Mouse (Mus musculus) hindbrain, embryonic 12.5 days (tissue): ENCODE results near the gene Calm4. TPM values are rescaled to one million over a fixed set of nuclear protein-coding genes. Genes with fewer than 3 reads are reported as not detected.

Experiments used
- ATAC-seq: fragments of 200-750 bp; cut with Nextera tagmentation; 2 replicates; pipeline ENCODE4 v1.8.0; 2017; ENCODE audit warnings: moderate TSS enrichment; ENCODE audit not compliant: low FRiP score
- H3K27ac ChIP-seq: fragments of 300-500 bp; sonication (generic); 2 replicates; pipeline ENCODE4 v1.5.1; 2016; ENCODE audit warnings: mild to moderate bottlenecking
- H3K27me3 ChIP-seq: fragments of 300-500 bp; sonication (generic); 2 replicates; pipeline ENCODE4 v1.6.1; 2016; ENCODE audit warnings: mild to moderate bottlenecking
- H3K36me3 ChIP-seq: fragments of 300-500 bp; sonication (generic); 2 replicates; pipeline ENCODE4 v1.6.1; 2016; ENCODE audit warnings: mild to moderate bottlenecking
- H3K4me1 ChIP-seq: fragments of 300-500 bp; sonication (generic); 2 replicates; pipeline ENCODE4 v1.6.1; 2016
- H3K4me2 ChIP-seq: fragments of 300-500 bp; sonication (generic); replicated peaks from 2 replicates; pipeline ENCODE4 v1.6.1; 2016; ENCODE audit warnings: mild to moderate bottlenecking
- H3K4me3 ChIP-seq: fragments of 300-500 bp; sonication (generic); 2 replicates; pipeline ENCODE4 v1.5.1; 2016; ENCODE audit warnings: mild to moderate bottlenecking
- H3K9ac ChIP-seq: fragments of 300-500 bp; sonication (generic); 2 replicates; pipeline ENCODE4 v1.6.1; 2016; ENCODE audit warnings: mild to moderate bottlenecking, moderate library complexity
- H3K9me3 ChIP-seq: fragments of 300-500 bp; sonication (generic); replicated peaks from 2 replicates; pipeline ENCODE4 v1.6.1; 2016; ENCODE audit warnings: mild to moderate bottlenecking
- WGBS: fragments of 180-500 bp; shearing (Covaris S2); methylation state at CpG from one replicate; pipeline ENCODE4 v1.1.7; 2016; 5-methylcytosine and 5-hydroxymethylcytosine counted together
- polyA plus RNA-seq: library from polyadenylated mRNA; unstranded; fragments of >200 nt; fragmentation: Nextera tagmentation; extraction: Ambion mirVana; gene quantifications from 2 replicates; pipeline ENCODE4 v1.2.1, GENCODE M21; 2016

The Calm4 gene
- polyA plus RNA-seq, 1 experiment from 2014 or later: not detected

DNA sequence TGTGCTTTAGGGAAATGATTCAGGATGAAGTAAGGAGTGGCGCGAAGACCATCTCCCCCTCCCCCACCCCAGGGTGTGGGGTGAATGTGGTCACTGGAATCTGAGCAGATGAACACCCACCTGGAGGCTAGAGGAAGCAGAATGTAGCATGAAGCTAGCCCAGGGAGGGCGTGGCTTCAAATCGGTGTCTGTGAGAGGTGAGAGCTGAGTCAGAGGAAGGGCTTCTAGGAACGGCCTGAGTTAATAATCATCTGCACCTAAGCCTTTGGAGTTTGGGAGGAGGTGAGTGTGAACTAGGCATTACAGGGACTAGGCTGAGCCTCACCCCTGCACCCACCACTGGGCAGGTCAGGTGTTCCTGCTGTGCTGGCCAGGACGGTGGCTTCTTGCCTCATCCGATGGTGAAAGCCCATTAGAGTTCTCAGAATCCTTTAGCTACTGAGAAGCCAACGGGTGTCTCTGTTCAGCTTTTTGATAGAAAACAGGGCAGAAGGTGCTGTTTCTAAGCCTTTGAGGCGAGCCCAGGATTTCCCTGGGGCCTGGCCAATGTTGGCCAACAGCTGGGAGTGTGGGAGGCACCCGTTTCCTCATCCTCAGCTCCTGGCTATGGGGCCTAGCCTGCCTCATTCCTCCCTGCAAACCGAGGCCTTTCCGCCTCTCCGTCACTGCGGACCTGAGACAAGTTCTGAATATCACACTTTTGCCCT is 28.2 kb downstream of the Calm4 start:
- H3K27me3 ChIP-seq: no peaks in the 10 kb centered on the region
- no peak overlapping the region for H3K27ac ChIP-seq
- H3K4me1 ChIP-seq: no peaks in the 10 kb centered on the region
- H3K9me3 ChIP-seq: no peaks in the 10 kb centered on the region
- H3K4me3 ChIP-seq: no peak overlapping the region
- ATAC-seq: no peak
- no peak overlapping the region for H3K9ac ChIP-seq
- no peak overlapping the region for H3K4me2 ChIP-seq
- H3K36me3 ChIP-seq: no peaks in the 10 kb centered on the region
- 84% methylated on average over 14 of the region's 14 CpGs for WGBS

DNA sequence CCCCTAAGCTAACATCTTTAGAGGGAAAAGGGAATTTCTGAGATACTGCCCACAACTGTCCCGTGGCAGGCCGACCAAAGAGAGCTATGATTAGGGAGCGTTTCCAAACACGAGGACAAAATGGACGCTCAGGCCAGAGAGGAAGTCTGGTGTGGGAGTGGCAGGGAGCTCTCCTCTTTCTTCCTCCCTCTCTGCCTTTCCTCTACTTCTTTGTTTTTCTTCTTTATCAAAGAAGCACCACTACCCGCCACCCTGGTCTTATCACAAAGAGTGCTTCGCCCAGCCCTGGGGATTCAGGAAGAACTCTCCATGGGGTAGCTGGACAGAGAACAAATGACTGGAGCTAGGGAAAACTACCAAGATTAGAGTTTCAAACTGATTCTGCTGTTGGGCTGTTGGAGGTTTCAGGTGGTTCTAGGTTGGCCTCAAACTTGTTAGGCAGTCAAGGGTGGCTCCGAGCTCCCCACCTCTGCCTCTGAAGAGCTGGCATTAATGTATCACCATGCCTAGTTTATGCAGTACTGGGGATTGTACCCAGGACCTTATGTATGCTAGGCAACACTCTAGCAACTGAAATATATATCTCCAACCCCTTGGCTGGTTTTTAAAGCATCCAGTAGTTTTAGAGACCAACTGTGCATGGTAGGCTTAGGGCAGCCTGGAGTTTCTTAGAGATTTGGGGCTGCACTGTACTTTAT is 28.9 kb downstream of the Calm4 start:
- Histone ChIP-seq H3K27me3 (no peaks in the 10 kb centered on the region), H3K36me3 (no peaks in the 10 kb centered on the region), H3K4me2 (no peak overlapping the region), H3K4me1 (no peaks in the 10 kb centered on the region), H3K9me3 (no peaks in the 10 kb centered on the region), H3K4me3 (no peak overlapping the region), H3K9ac (no peak overlapping the region), H3K27ac (no peak overlapping the region)
- no peak for ATAC-seq
- WGBS: 77% methylated on average over 8 of the region's 8 CpGs

DNA sequence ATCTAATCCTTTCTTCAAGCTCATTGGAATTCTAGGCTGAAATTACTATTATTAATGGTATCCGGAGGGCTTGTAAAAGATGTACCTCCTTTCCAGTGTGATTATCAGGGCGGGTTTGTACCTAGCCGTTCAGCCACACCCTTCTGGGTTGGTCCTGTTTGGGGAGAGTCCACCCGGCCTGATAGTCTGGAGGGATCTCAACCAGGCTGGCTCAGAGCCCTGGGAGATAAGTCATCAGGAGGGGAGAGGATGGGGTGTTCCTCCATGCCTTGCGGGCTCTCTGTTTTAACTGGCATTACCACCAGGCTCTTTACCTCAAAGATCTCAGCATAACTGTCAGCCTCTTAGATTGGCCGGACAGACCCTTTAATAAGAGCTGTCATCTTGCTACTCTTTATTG is 29.6 kb downstream of the Calm4 start:
- no peak overlapping the region for H3K4me2 ChIP-seq
- H3K27ac ChIP-seq: no peak overlapping the region
- H3K27me3 ChIP-seq: no peaks in the 10 kb centered on the region
- no peak overlapping the region for H3K9ac ChIP-seq
- H3K4me3 ChIP-seq: no peak overlapping the region
- 87% methylated on average over 6 of the region's 6 CpGs for WGBS
- H3K36me3 ChIP-seq: no peaks in the 10 kb centered on the region
- no peaks in the 10 kb centered on the region for H3K4me1 ChIP-seq
- no peak for ATAC-seq
- no peaks in the 10 kb centered on the region for H3K9me3 ChIP-seq

DNA sequence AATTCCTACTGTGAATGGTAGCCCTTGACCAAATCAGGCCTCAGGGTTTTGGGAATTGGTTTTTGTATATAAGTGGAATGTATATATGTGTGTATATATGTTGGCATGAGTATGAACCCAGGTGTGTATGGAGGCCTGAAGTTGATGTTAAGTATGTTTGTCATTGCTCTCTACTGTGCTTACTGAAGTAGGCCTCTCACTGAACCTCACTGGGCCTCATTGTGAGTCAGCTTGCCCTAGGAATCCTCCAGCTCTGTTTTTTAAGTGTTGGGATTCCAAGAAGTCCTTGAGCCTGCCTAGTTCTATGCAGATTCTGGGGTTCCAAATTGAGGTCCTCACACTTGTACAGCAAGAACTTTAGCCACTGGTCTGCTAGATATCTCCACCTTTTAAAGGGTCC is 32.3 kb downstream of the Calm4 start:
- H3K36me3 ChIP-seq: no peaks in the 10 kb centered on the region
- no peak for ATAC-seq
- no peak overlapping the region for H3K4me3 ChIP-seq
- no peaks in the 10 kb centered on the region for H3K9me3 ChIP-seq
- no peak overlapping the region for H3K9ac ChIP-seq
- no peaks in the 10 kb centered on the region for H3K4me1 ChIP-seq
- no peak overlapping the region for H3K27ac ChIP-seq
- H3K4me2 ChIP-seq: no peak overlapping the region
- H3K27me3 ChIP-seq: no peaks in the 10 kb centered on the region

DNA sequence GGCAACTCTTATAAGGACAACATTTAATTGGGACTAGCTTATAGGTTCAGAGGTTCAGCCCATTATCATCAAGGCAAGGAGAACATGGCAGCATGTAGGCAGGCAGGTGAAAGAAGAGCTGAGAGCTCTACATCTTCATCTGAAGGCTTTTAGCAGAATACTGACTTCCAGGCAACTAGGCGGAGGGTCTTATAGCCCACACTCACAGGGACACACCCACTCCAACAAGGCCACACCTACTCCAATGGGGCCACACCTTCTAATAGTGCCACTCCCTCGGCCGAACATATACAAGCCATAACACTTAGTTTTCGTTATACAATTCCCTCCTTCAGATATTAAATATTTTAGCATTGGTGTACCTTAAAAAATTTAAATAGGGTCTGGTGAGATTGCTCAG is 35.3 kb downstream of the Calm4 start:
- no peaks in the 10 kb centered on the region for H3K9me3 ChIP-seq
- no peak overlapping the region for H3K4me2 ChIP-seq
- no peak overlapping the region for H3K27ac ChIP-seq
- no peak overlapping the region for H3K9ac ChIP-seq
- H3K36me3 ChIP-seq: no peaks in the 10 kb centered on the region
- no peak overlapping the region for H3K4me3 ChIP-seq
- no peak for ATAC-seq
- H3K4me1 ChIP-seq: no peaks in the 10 kb centered on the region
- H3K27me3 ChIP-seq: no peaks in the 10 kb centered on the region
- WGBS: 95% methylated on average over 4 of the region's 4 CpGs

DNA sequence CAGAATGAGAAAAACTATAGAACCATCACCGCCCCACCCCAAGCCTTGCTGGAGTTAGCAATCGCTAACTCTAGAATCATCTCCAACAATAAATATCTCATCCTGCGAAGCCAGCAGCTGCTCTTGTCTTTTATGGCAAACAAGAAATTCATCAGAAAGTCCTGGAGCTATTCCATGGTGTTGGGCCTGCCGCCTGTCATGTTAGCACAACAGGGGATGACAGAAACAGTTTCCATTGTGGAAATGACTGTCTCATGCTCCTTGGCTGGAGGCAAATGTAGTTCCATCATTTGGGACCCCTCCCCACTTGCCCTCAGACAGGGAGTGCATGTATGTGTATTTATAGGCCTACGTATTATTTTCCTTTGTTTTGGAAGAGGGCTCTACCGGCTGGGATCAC is 38.9 kb downstream of the Calm4 start:
- peaks cover 3% of the 10 kb centered on the region for H3K36me3 ChIP-seq
- ATAC-seq: no peak
- no peaks in the 10 kb centered on the region for H3K4me1 ChIP-seq
- no peak overlapping the region for H3K27ac ChIP-seq
- H3K4me2 ChIP-seq: no peak overlapping the region
- no peak overlapping the region for H3K9ac ChIP-seq
- no peak overlapping the region for H3K4me3 ChIP-seq
- no peaks in the 10 kb centered on the region for H3K27me3 ChIP-seq
- WGBS: 79% methylated on average over 6 of the region's 6 CpGs
- H3K9me3 ChIP-seq: no peaks in the 10 kb centered on the region

DNA sequence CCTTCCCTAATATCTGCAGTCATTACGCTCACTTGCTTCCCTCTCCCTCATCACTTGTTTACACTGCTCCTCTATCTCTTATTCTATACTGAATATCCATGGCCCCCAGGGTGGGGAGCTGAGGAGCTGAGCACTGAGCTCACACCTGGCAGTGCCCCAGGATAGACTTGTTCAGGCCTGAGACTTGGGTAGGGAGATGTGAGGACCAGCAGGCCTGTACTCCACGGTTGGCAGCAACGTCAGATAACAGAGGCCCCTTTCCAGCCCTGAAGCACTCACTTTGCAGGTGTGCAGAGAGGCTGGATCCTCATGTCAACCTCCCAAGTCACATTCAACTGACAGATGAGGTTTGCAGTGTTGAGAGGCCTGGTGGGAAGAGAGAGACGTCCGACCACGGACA is 39.6 kb downstream of the Calm4 start:
- whole genome bisulfite sequencing: 63% methylated on average over 6 of the region's 6 CpGs
- H3K9ac ChIP-seq: no peak overlapping the region
- H3K4me2 ChIP-seq: no peak overlapping the region
- H3K27ac ChIP-seq: no peak overlapping the region
- no peaks in the 10 kb centered on the region for H3K4me1 ChIP-seq
- ATAC-seq: no peak
- no peaks in the 10 kb centered on the region for H3K27me3 ChIP-seq
- no peaks in the 10 kb centered on the region for H3K9me3 ChIP-seq
- H3K4me3 ChIP-seq: no peak overlapping the region
- H3K36me3 ChIP-seq: peaks cover 11% of the 10 kb centered on the region

DNA sequence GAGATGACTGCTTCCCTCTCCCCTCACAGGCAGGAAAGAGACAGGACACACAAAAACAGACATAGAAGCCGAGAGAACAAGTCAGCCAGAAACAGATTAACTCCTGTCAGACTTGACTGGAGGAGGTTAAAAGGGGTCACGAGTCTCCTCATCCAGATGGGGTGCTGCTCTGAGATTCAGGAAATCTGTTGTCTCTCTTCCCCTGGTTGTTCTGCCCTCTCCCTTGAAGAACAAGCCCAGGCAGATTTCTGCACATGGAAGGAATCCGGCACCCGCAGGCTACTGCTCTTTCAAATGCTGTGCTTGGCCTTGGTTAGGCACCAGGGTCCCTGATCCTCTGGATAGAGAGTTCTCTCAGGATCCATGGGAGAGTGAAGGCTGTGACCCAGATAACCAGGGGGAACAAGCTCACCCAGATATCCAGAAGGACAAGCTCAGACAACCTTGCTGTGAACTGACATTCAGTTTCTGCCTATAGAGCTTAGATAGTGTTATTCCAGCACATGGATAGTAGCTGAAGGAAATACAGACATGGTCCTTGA is 40.2 kb downstream of the Calm4 start:
- ATAC-seq: no peak
- H3K9me3 ChIP-seq: no peaks in the 10 kb centered on the region
- no peak overlapping the region for H3K4me3 ChIP-seq
- no peaks in the 10 kb centered on the region for H3K27me3 ChIP-seq
- no peak overlapping the region for H3K4me2 ChIP-seq
- H3K4me1 ChIP-seq: no peaks in the 10 kb centered on the region
- H3K9ac ChIP-seq: no peak overlapping the region
- H3K27ac ChIP-seq: no peak overlapping the region
- 48% methylated on average over 4 of the region's 4 CpGs for WGBS
- H3K36me3 ChIP-seq: peaks cover 12% of the 10 kb centered on the region

DNA sequence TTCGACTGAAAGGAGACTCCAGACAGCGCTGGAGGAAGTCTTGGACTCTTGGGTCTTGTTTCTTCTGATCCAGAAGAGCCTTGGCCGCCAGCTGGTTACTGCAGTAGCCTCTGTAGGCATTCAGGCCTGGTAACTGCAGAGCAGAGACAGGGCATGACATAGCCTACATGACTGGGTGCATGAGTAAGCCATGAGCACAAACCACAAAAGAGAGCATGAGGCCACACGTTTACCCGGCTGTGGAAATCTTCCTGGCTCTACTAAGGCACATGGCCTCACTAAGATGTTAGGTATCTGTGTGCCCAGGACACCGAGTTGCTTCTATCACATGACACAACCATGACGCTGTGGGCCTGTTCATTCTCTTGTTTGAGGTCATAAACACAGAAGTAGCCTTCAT is 49.1 kb downstream of the Calm4 start:
- no peaks in the 10 kb centered on the region for H3K4me1 ChIP-seq
- H3K4me3 ChIP-seq: no peak overlapping the region
- H3K9ac ChIP-seq: no peak overlapping the region
- H3K27ac ChIP-seq: no peak overlapping the region
- no peaks in the 10 kb centered on the region for H3K27me3 ChIP-seq
- ATAC-seq: no peak
- H3K9me3 ChIP-seq: no peaks in the 10 kb centered on the region
- H3K4me2 ChIP-seq: no peak overlapping the region
- H3K36me3 ChIP-seq: peaks cover 53% of the 10 kb centered on the region
- 95% methylated on average over 7 of the region's 7 CpGs for WGBS

Other genes with a start within 250 kb of the Calm4 start
- 28.6 and 29.4 TPM in 2 replicates for gene Fam208b, start 226.6 kb upstream of the Calm4 start, polyA plus RNA-seq
- gene Asb13, start 203.7 kb upstream of the Calm4 start, polyA plus RNA-seq: 11.4 and 12.9 TPM in 2 replicates
- gene Calml3, start 33.4 kb upstream of the Calm4 start, polyA plus RNA-seq: 0.16 TPM in 1 of 2 replicates, not detected in the other
- gene Calm5, start 16.4 kb downstream of the Calm4 start, polyA plus RNA-seq: not detected in 2 replicates
- gene Net1, start 80.5 kb downstream of the Calm4 start, polyA plus RNA-seq: 38.0 and 56.8 TPM in 2 replicates
- gene Tubal3, start 80.5 kb downstream of the Calm4 start, polyA plus RNA-seq: not detected in 2 replicates
- gene Ucn3, start 107.6 kb downstream of the Calm4 start, polyA plus RNA-seq: not detected in 2 replicates
- 0.25 and 0.34 TPM in 2 replicates for gene Akr1c14, start 211.3 kb downstream of the Calm4 start, polyA plus RNA-seq